Comparison of ENCODE assay signal across 1 mouse cellular context in the genomic region with DNA sequence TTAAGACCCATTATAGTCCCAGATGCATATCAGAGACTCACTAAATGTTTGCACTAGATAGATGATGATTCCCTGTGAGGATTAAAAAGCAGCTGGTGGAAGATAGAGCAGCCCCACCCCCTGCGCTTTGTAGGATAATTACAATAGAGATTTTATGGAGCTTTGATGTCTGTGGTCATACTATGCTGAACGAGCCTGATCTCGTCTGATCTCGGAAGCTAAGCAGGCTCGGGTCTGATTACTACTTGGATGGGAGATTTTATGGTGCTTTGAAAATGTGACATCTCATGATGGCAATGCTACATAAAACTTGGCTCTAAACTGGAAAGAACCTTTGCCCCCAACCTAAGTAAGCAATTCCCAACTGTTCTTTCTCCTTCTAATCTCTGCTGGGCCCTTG.
TF ChIP-seq lines count a peak whose summit lies in the region.

No protein-coding gene starts in this region.

TF ChIP-seq in MEL, 35 proteins besides CTCF, POLR2A, EP300 and RAD21:
- TF ChIP-seq ZKSCAN1 (IDR thresholded peaks at IDR 0.05; ENCODE audit: low read depth, low read length): no peak
- TF ChIP-seq TBP (IDR thresholded peaks at IDR 0.05; ENCODE audit: low read depth, low read length): peak; percentile 62; the same call in 1 of the 2 replicates
- TF ChIP-seq TCF12 (IDR thresholded peaks at IDR 0.05; ENCODE audit: low read depth, low read length): no peak
- TF ChIP-seq GATA1 (IDR thresholded peaks at IDR 0.05; ENCODE audit: low read depth, low read length): 0 out of 2 replicates have a peak, but pooled peaks have one; percentile 6
